Mouse (Mus musculus) liver, adult 2 months (tissue): Measurements from ENCODE around the gene Etfa.

ENCODE experiments used
- CTCF ChIP-seq: fragments of 200-500 bp; IDR thresholded peaks from 2 replicates; pipeline ENCODE4 v1.5.1; 2011; ENCODE audit warnings: low read depth, low read length, control low read depth
- POLR2A ChIP-seq: fragments of 200-500 bp; IDR thresholded peaks from 2 replicates; pipeline ENCODE4 v1.6.1; 2011; ENCODE audit warnings: low read length, control low read depth; ENCODE audit not compliant: insufficient read depth; ENCODE audit errors: extremely low read depth

DNA sequence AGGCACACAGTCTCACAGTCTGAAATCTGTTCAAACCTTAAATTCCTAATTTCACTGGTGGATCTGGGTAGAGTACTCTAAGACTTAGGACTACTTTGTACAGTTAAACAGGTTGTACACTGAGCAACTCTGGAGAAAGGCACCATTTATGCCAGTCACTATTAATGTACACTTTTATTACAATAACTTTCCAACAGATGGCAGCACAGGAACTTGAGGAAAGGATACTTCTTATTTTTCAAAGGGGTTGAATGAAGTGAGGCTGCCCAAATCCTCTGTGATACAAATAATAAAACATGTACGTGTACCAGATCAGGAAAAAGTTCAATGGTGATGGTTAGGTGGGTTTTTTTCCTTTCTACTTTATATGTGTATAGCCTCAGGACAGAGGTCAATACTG, 43.6 kb downstream of the Etfa start:
- TF ChIP-seq POLR2A (no peak), CTCF (no peak)
